Mouse (Mus musculus) Patski (cell line): ENCODE measurements around the gene Grasp. TPM values are rescaled to one million over a fixed set of nuclear protein-coding genes. Genes with fewer than 3 reads are reported as not detected.

Source experiments
- ATAC-seq: fragments of 100-300 bp; one replicate; pipeline ENCODE4 v1.8.0; 2021
- CTCF ChIA-PET: fragments of 350-600 bp; sonication (Branson Sonifier 250); formaldehyde crosslinking; loops from one replicate; lab custom pipeline; 2022; ENCODE audit warnings: inconsistent platforms; lab: Charles Lee
- POLR2A ChIA-PET: fragments of 350-600 bp; sonication (Branson Sonifier 250); formaldehyde crosslinking; loops from one replicate; lab custom pipeline; 2022; ENCODE audit warnings: antibody characterized with exemption, inconsistent platforms; lab: Charles Lee
- DNase-seq: peaks from one replicate; pipeline ENCODE4 v3.0.0-alpha.2; 2011; ENCODE audit warnings: low read depth, low spot score
- H3K27me3 ChIP-seq: fragments of 371-371 bp; one replicate; pipeline ENCODE4 v1.5.1; 2021
- CTCF ChIP-seq: fragments of 100-300 bp; IDR thresholded peaks from one replicate; pipeline ENCODE4 v1.5.1; 2021
- in situ Hi-C: fragments of 300-500 bp; cut with MboI; formaldehyde crosslinking; loops from 3 replicates; pipeline ENCODE4 v1.11.1; 2018; ENCODE audit warnings: low pct_unique_long_range_greater_than_20kb, mixed read lengths
- polyA plus RNA-seq: library from polyadenylated mRNA; unstranded; gene quantifications from one replicate; pipeline ENCODE4 v1.2.3, GENCODE M21; 2021

The Grasp gene
- polyA plus RNA-seq, 1 experiment from 2014 or later: 6.8 TPM

- in situ Hi-C loops: no loop called here
- ChIA-PET POLR2A (interaction anchor here (0.6 kb wide), 1 partner anchor 8 kb away, joined by 3 read pairs; no protein-coding TSS in a partner anchor), CTCF (interaction anchor here (1.2 to 11.6 kb wide), 4 partner anchors 32 to 43 kb away, joined by 3 to 88 read pairs (median 3); no protein-coding TSS in a partner anchor)
- no peaks in the 10 kb centered on the region for H3K27me3 ChIP-seq
- TF ChIP-seq CTCF: no peak
- DNase-seq (no peak), ATAC-seq (no peak)
Measured at GRCm38 (mm10) chr15:101279430-101279999, 55.5 kb downstream of the Grasp start.

Other genes starting within 250 kb of the Grasp start
- gene Gm47841, start 176.8 kb upstream of the Grasp start, polyA plus RNA-seq: 0.08 TPM
- 5.7 TPM for gene Fignl2, start 145.6 kb upstream of the Grasp start, polyA plus RNA-seq
- not detected for gene Ankrd33, start 108.4 kb upstream of the Grasp start, polyA plus RNA-seq
- not detected for gene Acvrl1, start 95.7 kb upstream of the Grasp start, polyA plus RNA-seq
- gene Acvr1b, start 50.1 kb upstream of the Grasp start, polyA plus RNA-seq: 31.1 TPM
- gene Nr4a1, start 30.1 kb downstream of the Grasp start, polyA plus RNA-seq: 2.2 TPM
- gene Atg101, start 60.1 kb downstream of the Grasp start, polyA plus RNA-seq: 48.6 TPM
- gene 6030408B16Rik, start 69.0 kb downstream of the Grasp start, polyA plus RNA-seq: not detected
- gene Krt80, start 146.0 kb downstream of the Grasp start, polyA plus RNA-seq: 16.7 TPM
- gene Krt7, start 186.9 kb downstream of the Grasp start, polyA plus RNA-seq: 5.1 TPM
- gene Krt87, start 214.6 kb downstream of the Grasp start, polyA plus RNA-seq: not detected
- not detected for gene Krt88, start 223.6 kb downstream of the Grasp start, polyA plus RNA-seq
- not detected for gene Krt81, start 239.6 kb downstream of the Grasp start, polyA plus RNA-seq
- gene Krt86, start 249.3 kb downstream of the Grasp start, polyA plus RNA-seq: not detected